Mouse (Mus musculus) stomach, embryonic 15.5 days (tissue): ENCODE results near the gene Slc39a8. TPM values are rescaled to one million over a fixed set of nuclear protein-coding genes. Genes with fewer than 3 reads are reported as not detected.

Source experiments
- ATAC-seq: fragments of 200-750 bp; cut with Nextera tagmentation; 2 replicates; pipeline ENCODE4 v1.8.0; 2017; ENCODE audit warnings: low read depth, moderate number of reproducible peaks, moderate TSS enrichment; ENCODE audit not compliant: insufficient read depth, low FRiP score
- H3K27ac ChIP-seq: fragments of 300-500 bp; sonication (generic); 2 replicates; pipeline ENCODE4 v1.5.1; 2015; ENCODE audit warnings: mild to moderate bottlenecking, inconsistent platforms
- H3K27me3 ChIP-seq: fragments of 300-500 bp; sonication (generic); replicated peaks from 2 replicates; pipeline ENCODE4 v1.6.1; 2015; ENCODE audit warnings: inconsistent platforms
- H3K36me3 ChIP-seq: fragments of 300-500 bp; sonication (generic); 2 replicates; pipeline ENCODE4 v1.6.1; 2015; ENCODE audit warnings: inconsistent platforms
- H3K4me1 ChIP-seq: fragments of 300-500 bp; sonication (generic); 2 replicates; pipeline ENCODE4 v1.6.1; 2015; ENCODE audit warnings: inconsistent platforms
- H3K4me2 ChIP-seq: fragments of 300-500 bp; sonication (generic); 2 replicates; pipeline ENCODE4 v1.6.1; 2015; ENCODE audit warnings: mild to moderate bottlenecking, inconsistent platforms
- H3K4me3 ChIP-seq: fragments of 300-500 bp; sonication (generic); replicated peaks from 2 replicates; pipeline ENCODE4 v1.5.1; 2015; ENCODE audit warnings: inconsistent platforms
- H3K9ac ChIP-seq: fragments of 300-500 bp; sonication (generic); 2 replicates; pipeline ENCODE4 v1.6.1; 2015; ENCODE audit warnings: inconsistent platforms
- H3K9me3 ChIP-seq: fragments of 300-500 bp; sonication (generic); 2 replicates; pipeline ENCODE4 v1.6.1; 2016; ENCODE audit warnings: inconsistent platforms
- WGBS: fragments of 180-500 bp; shearing (Covaris S2); methylation state at CpG from one replicate; pipeline ENCODE4 v1.1.7; 2015; 5-methylcytosine and 5-hydroxymethylcytosine counted together
- polyA plus RNA-seq: library from polyadenylated mRNA; unstranded; fragments of >200 nt; fragmentation: Nextera tagmentation; extraction: Ambion mirVana; gene quantifications from 2 replicates; pipeline ENCODE4 v1.2.1, GENCODE M21; 2015

Gene Slc39a8
- polyA plus RNA-seq, 1 experiment from 2014 or later = 13.3 TPM

DNA sequence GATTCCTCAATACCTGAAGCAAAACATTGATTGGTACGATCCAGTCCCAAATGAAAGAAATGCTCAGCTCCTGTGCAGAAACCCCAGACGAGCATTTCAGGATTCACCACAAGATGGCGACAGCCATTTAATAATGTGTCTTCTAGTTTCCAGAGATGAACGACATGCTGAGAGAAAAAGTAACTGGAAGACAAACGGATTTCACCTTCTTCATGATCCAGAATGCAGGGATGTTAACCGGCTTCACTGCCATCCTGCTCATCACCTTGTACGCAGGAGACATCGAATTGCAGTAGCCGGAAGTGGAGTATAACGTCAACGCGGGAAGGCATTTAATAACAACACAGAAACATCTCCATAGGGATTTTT, 61.6 kb downstream of the Slc39a8 start:
- H3K4me1 ChIP-seq = no peaks in the 10 kb centered on the region
- WGBS = 39% methylated on average over 12 of the region's 12 CpGs
- no peaks in the 10 kb centered on the region for H3K9me3 ChIP-seq
- no peak overlapping the region for H3K9ac ChIP-seq
- H3K4me2 ChIP-seq = no peak overlapping the region
- no peak; the same call in 1 of the 2 replicates for ATAC-seq
- no peaks in the 10 kb centered on the region for H3K27me3 ChIP-seq
- no peaks in the 10 kb centered on the region for H3K36me3 ChIP-seq
- H3K4me3 ChIP-seq = no peak overlapping the region
- no peak overlapping the region for H3K27ac ChIP-seq

DNA sequence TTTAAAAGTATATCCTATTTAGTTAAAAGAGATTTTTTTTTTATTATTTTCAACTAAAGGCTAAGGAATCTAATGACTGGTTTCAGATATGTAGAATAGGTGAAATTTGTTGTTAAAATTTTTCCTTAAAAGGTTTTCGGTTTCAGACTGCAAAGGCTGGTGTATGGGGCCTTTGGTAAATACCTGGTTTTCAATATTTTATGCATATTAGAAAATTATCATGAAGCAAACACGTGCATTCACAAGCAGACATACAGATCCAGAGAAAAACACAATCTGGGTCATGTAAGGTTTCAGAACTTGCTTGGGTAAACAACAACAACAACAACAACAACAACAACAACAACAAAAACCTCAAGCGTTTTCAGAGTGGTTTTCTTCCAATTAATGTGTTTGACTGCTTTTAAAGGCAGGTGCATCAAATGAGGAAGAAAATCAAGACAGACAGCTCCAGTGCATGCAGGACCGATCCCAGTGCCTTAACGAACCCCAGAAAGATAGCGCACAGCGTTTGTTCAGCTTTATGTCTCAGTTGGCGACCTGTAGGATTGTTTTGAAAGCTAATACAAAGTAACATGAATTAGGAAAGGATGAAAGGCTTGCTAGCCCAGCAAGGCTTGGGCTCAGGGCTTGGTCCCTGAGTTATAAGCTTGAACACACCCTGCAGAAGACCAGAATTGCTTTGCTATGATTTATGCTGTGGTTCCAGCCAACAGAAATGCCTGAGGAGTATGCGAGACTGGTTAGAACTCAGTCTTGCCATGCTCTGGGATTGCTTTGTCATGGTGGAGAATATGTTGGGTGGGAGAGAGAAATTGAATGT, 62.2 kb downstream of the Slc39a8 start:
- H3K9ac ChIP-seq = no peak overlapping the region
- ATAC-seq = no peak

GRCm38 (mm10) chr3:135887856-135888155, 62.7 kb downstream of the Slc39a8 start:
- no peak overlapping the region for H3K27ac ChIP-seq
- H3K4me1 ChIP-seq = no peaks in the 10 kb centered on the region
- no peak overlapping the region for H3K9ac ChIP-seq
- no peaks in the 10 kb centered on the region for H3K36me3 ChIP-seq
- WGBS = 85% methylated on average over 5 of the region's 5 CpGs
- H3K4me2 ChIP-seq = no peak overlapping the region
- H3K4me3 ChIP-seq = no peak overlapping the region
- H3K9me3 ChIP-seq = no peaks in the 10 kb centered on the region
- ATAC-seq = no peak
- no peaks in the 10 kb centered on the region for H3K27me3 ChIP-seq

More for the DNA sequence above, 62.2 kb downstream of the Slc39a8 start:
- H3K4me1 ChIP-seq = no peaks in the 10 kb centered on the region
- no peaks in the 10 kb centered on the region for H3K36me3 ChIP-seq
- H3K4me3 ChIP-seq = no peak overlapping the region
- WGBS = 76% methylated on average over 9 of the region's 9 CpGs
- no peak overlapping the region for H3K27ac ChIP-seq
- no peaks in the 10 kb centered on the region for H3K27me3 ChIP-seq
- H3K4me2 ChIP-seq = no peak overlapping the region
- H3K9me3 ChIP-seq = no peaks in the 10 kb centered on the region

DNA sequence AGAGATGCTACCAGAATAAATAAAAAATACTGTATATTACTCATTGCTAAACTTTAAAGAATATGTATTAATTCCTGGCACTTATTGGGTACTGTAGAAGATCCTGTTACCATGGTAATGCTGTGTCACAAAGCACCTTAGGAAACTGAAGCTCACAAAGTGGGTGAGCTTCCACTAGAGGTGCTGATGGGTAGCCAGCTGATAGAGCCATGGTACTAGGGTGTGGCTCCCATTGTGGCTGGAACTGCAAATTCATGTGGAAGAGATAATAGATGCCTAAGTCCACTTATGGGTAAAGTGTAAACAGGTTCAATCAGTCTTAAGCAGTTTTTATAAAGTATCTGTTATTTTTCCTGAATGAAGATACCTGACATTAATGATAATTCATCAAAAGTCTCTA, 64.3 kb downstream of the Slc39a8 start:
- Histone ChIP-seq H3K27me3 (no peaks in the 10 kb centered on the region), H3K36me3 (no peaks in the 10 kb centered on the region), H3K9ac (no peak overlapping the region), H3K4me3 (no peak overlapping the region), H3K9me3 (no peaks in the 10 kb centered on the region), H3K27ac (no peak overlapping the region), H3K4me2 (no peak overlapping the region), H3K4me1 (no peaks in the 10 kb centered on the region)
- ATAC-seq = no peak

GRCm38 (mm10) chr3:135903366-135903765, 78.3 kb downstream of the Slc39a8 start:
- Histone ChIP-seq H3K27ac (no peak overlapping the region), H3K9ac (no peak overlapping the region), H3K36me3 (no peaks in the 10 kb centered on the region), H3K4me1 (no peaks in the 10 kb centered on the region), H3K4me2 (no peak overlapping the region), H3K4me3 (no peak overlapping the region), H3K27me3 (no peaks in the 10 kb centered on the region), H3K9me3 (no peaks in the 10 kb centered on the region)
- no peak for ATAC-seq
- 89% methylated on average over 1 of the region's 1 CpGs for WGBS

- Histone ChIP-seq H3K4me1 (no peaks in the 10 kb centered on the region), H3K4me3 (no peak overlapping the region), H3K36me3 (no peaks in the 10 kb centered on the region), H3K4me2 (no peak overlapping the region), H3K9ac (no peak overlapping the region), H3K9me3 (no peaks in the 10 kb centered on the region), H3K27me3 (no peaks in the 10 kb centered on the region), H3K27ac (no peak overlapping the region)
- WGBS = 37% methylated on average over 6 of the region's 6 CpGs
- ATAC-seq = no peak
Observed at GRCm38 (mm10) chr3:135904881-135905280, 79.8 kb downstream of the Slc39a8 start.

- no peak overlapping the region for H3K4me2 ChIP-seq
- no peaks in the 10 kb centered on the region for H3K9me3 ChIP-seq
- no peak overlapping the region for H3K27ac ChIP-seq
- no peak for ATAC-seq
- H3K36me3 ChIP-seq = no peaks in the 10 kb centered on the region
- 94% methylated on average over 1 of the region's 1 CpGs for WGBS
- no peaks in the 10 kb centered on the region for H3K4me1 ChIP-seq
- H3K9ac ChIP-seq = no peak overlapping the region
- no peak overlapping the region for H3K4me3 ChIP-seq
- H3K27me3 ChIP-seq = no peaks in the 10 kb centered on the region
Observed at GRCm38 (mm10) chr3:135905729-135906128, 80.7 kb downstream of the Slc39a8 start.

- H3K4me3 ChIP-seq = no peak overlapping the region
- H3K9ac ChIP-seq = no peak overlapping the region
- H3K9me3 ChIP-seq = no peaks in the 10 kb centered on the region
- H3K36me3 ChIP-seq = no peaks in the 10 kb centered on the region
- no peaks in the 10 kb centered on the region for H3K27me3 ChIP-seq
- 80% methylated on average over 3 of the region's 3 CpGs for WGBS
- H3K4me2 ChIP-seq = no peak overlapping the region
- H3K27ac ChIP-seq = no peak overlapping the region
- ATAC-seq = no peak
- no peaks in the 10 kb centered on the region for H3K4me1 ChIP-seq
Observed at GRCm38 (mm10) chr3:135907028-135907427, 81.9 kb downstream of the Slc39a8 start.

DNA sequence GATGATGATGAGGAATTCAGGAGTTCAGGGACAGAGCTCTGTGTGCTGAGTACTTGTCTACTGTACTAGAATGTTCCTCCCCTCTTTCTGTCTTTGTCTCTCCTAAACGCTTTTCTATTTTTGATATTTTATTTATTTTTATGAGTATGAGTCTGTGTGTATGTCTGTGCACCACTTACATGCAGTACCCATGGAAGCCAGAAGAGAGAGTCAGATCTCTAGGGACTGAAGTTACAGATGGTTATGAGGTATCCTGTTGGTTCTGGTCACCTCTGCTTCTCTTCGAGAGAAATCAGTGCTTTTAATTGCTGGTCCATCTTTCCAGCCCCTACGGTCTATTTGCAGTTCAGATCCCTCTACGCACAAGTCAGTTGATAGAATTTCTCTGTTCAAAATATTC, 90.9 kb downstream of the Slc39a8 start:
- 88% methylated on average over 4 of the region's 4 CpGs for WGBS
- no peak overlapping the region for H3K27ac ChIP-seq
- no peak for ATAC-seq

DNA sequence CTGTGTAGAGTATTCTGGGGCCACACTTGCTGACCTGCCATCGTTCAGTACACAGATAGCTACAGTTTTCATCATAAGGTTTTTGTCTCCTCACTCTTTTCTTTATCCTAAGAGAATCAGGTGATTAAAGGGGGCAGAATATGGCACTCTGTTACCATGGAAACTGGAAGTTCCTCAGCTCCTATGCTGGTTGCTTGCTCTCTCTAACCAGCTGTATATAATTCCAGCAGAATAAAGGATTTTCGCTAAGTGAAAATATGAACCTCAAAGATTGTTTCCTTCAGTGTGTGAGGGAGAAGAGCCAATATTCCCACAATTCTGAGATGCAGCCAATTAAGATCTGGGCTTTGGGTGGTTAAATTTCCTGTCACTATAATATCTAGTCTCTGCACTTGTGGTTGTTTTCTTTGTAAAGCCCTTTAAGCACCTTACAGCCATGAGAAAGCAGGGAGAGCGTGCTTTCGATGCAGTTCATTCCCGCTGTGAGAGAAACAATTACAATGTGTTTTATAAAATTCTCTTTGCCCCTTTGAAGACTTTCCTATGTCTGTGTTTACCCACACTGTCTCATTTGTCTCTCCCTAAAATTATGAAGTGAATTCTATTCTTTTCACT, 93.6 kb downstream of the Slc39a8 start:
- H3K9me3 ChIP-seq = no peaks in the 10 kb centered on the region
- 69% methylated on average over 5 of the region's 5 CpGs for WGBS
- H3K4me2 ChIP-seq = no peak overlapping the region
- H3K9ac ChIP-seq = no peak overlapping the region
- H3K27ac ChIP-seq = no peak overlapping the region
- no peak overlapping the region for H3K4me3 ChIP-seq
- no peaks in the 10 kb centered on the region for H3K36me3 ChIP-seq
- H3K27me3 ChIP-seq = no peaks in the 10 kb centered on the region
- H3K4me1 ChIP-seq = no peaks in the 10 kb centered on the region
- ATAC-seq = no peak

More for the DNA sequence above, 90.9 kb downstream of the Slc39a8 start:
- H3K4me1 ChIP-seq = no peaks in the 10 kb centered on the region
- H3K36me3 ChIP-seq = no peaks in the 10 kb centered on the region
- no peak overlapping the region for H3K4me3 ChIP-seq
- no peak overlapping the region for H3K4me2 ChIP-seq
- no peaks in the 10 kb centered on the region for H3K27me3 ChIP-seq
- H3K9ac ChIP-seq = no peak overlapping the region
- no peaks in the 10 kb centered on the region for H3K9me3 ChIP-seq

- Histone ChIP-seq H3K9ac (no peak overlapping the region), H3K27ac (no peak overlapping the region), H3K9me3 (no peaks in the 10 kb centered on the region), H3K36me3 (no peaks in the 10 kb centered on the region), H3K4me2 (no peak overlapping the region), H3K27me3 (no peaks in the 10 kb centered on the region), H3K4me3 (no peak overlapping the region), H3K4me1 (no peaks in the 10 kb centered on the region)
- 69% methylated on average over 4 of the region's 4 CpGs for WGBS
- no peak for ATAC-seq
Observed at GRCm38 (mm10) chr3:135919305-135919704, 94.2 kb downstream of the Slc39a8 start.

- no peak overlapping the region for H3K27ac ChIP-seq
- H3K4me3 ChIP-seq = no peak overlapping the region
- no peak for ATAC-seq
- H3K4me1 ChIP-seq = no peaks in the 10 kb centered on the region
- H3K27me3 ChIP-seq = no peaks in the 10 kb centered on the region
- H3K36me3 ChIP-seq = no peaks in the 10 kb centered on the region
- WGBS = 40% methylated on average over 1 of the region's 1 CpGs
- H3K4me2 ChIP-seq = no peak overlapping the region
- no peak overlapping the region for H3K9ac ChIP-seq
- H3K9me3 ChIP-seq = no peaks in the 10 kb centered on the region
Observed at GRCm38 (mm10) chr3:135926729-135927128, 101.7 kb downstream of the Slc39a8 start.
